Mouse (Mus musculus) limb, embryonic 12.5 days (tissue): Measurements from ENCODE around the gene Slx4. TPM values are rescaled to one million over a fixed set of nuclear protein-coding genes. Genes with fewer than 3 reads are reported as not detected.
"Not testable (repeated sequence)": the region's sequence is repeated elsewhere in the genome, so short reads cannot be mapped to it uniquely, and the experiment has no call there.

ENCODE experiments used
- ATAC-seq: fragments of 200-750 bp; cut with Nextera tagmentation; 2 replicates; pipeline ENCODE4 v1.8.0; 2017; ENCODE audit warnings: low read depth, moderate TSS enrichment; ENCODE audit not compliant: insufficient number of reproducible peaks, insufficient read depth, low FRiP score, low TSS enrichment
- H3K27ac ChIP-seq: fragments of 300-500 bp; sonication (generic); 2 replicates; pipeline ENCODE4 v1.5.1; 2016; ENCODE audit warnings: mild to moderate bottlenecking, moderate library complexity
- H3K27me3 ChIP-seq: fragments of 300-500 bp; sonication (generic); 2 replicates; pipeline ENCODE4 v1.6.1; 2016; ENCODE audit warnings: mild to moderate bottlenecking, moderate library complexity
- H3K36me3 ChIP-seq: fragments of 300-500 bp; sonication (generic); 2 replicates; pipeline ENCODE4 v1.6.1; 2016; ENCODE audit warnings: mild to moderate bottlenecking, moderate library complexity
- H3K4me1 ChIP-seq: fragments of 300-500 bp; sonication (generic); replicated peaks from 2 replicates; pipeline ENCODE4 v1.6.1; 2016
- H3K4me2 ChIP-seq: fragments of 300-500 bp; sonication (generic); 2 replicates; pipeline ENCODE4 v1.6.1; 2016; ENCODE audit warnings: mild to moderate bottlenecking, moderate library complexity
- H3K4me3 ChIP-seq: fragments of 300-500 bp; sonication (generic); replicated peaks from 2 replicates; pipeline ENCODE4 v1.5.1; 2016; ENCODE audit warnings: mild to moderate bottlenecking
- H3K9ac ChIP-seq: fragments of 300-500 bp; sonication (generic); replicated peaks from 2 replicates; pipeline ENCODE4 v1.6.1; 2016; ENCODE audit warnings: mild to moderate bottlenecking, moderate library complexity
- H3K9me3 ChIP-seq: fragments of 300-500 bp; sonication (generic); 2 replicates; pipeline ENCODE4 v1.6.1; 2016; ENCODE audit warnings: mild to moderate bottlenecking, moderate library complexity
- WGBS: fragments of 180-500 bp; shearing (Covaris S2); methylation state at CpG from one replicate; pipeline ENCODE4 v1.1.7; 2016; 5-methylcytosine and 5-hydroxymethylcytosine counted together
- polyA plus RNA-seq: library from polyadenylated mRNA; unstranded; fragments of >200 nt; fragmentation: Nextera tagmentation; extraction: Ambion mirVana; gene quantifications from 2 replicates; pipeline ENCODE4 v1.2.1, GENCODE M21; 2016

Gene Slx4
- polyA plus RNA-seq, 1 experiment from 2014 or later, result 23.1 TPM

DNA sequence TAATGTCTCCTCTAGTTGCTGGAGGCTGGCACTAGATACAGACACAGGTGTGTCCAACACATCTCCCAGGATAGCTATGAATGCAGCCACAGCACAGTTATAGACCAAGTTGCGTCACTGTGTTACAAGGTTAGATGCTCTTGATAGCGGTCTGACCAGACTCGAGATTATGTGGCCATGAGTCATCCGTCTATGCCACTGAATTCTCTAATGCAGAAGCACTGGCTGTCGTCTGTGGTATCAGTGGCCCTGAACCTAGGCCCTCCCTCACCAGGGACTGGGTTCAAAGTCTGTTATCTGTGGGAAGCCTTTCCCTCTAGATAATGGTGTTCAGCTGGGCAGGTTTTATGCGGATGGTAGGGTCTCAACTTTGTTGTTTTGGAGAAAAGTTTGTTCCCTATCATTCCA, 28.8 kb upstream of the Slx4 start:
- WGBS, result 90% methylated on average over 6 of the region's 6 CpGs

DNA sequence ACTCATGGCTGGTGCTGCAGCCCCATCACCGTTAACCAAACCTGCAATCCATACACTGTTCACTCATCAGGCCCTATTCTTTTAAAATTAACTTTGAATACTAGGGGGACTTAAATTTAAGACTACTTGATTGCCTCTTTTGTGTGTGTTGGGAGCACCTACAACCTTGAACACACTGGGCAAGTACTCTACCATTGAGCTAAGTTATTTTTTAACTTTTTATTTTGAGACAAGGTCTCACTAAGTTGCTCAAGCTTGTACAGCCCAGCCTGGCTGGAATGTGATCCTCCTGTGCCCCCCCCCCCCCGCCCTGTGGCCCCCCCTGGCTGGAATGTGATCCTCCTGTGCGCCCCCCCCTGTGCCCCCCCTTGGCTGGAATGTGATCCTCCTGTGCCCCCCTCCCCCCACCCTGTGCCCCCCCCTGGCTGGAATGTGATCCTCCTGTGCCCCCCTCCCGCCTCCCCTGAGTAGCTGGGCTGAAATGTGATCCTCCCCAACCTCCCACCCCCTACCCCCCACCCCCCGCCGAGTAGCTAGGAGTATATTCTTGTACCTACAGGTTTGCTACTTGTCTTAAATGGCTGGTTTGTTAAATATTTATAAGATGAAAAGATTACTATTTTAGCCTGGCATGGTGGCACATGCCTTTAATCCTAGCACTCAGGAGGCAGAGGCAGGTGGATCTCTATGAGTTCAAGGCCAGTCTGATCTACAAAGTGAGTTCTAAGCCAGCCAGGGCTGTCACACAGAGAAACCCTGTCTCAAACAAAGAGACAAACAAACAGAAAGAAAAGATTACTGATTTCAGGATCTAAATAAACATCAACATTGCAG, 28.1 kb upstream of the Slx4 start:
- no peak overlapping the region for H3K4me3 ChIP-seq
- H3K4me2 ChIP-seq, result no peak overlapping the region
- ATAC-seq, result no peak
- peaks cover 5% of the 10 kb centered on the region for H3K36me3 ChIP-seq
- 0 out of 2 replicates have a peak, but pooled peaks cover 5% of the 10 kb centered on the region for H3K9me3 ChIP-seq
- peaks cover 6% of the 10 kb centered on the region; the same call in 1 of the 2 replicates for H3K4me1 ChIP-seq
- no peaks in the 10 kb centered on the region for H3K27me3 ChIP-seq
- no peak overlapping the region for H3K9ac ChIP-seq
- H3K27ac ChIP-seq, result no peak overlapping the region
- 58% methylated on average over 6 of the region's 6 CpGs for WGBS

More for the DNA sequence above, 28.8 kb upstream of the Slx4 start:
- peaks cover 12% of the 10 kb centered on the region for H3K36me3 ChIP-seq
- H3K9me3 ChIP-seq, result 0 out of 2 replicates have a peak, but pooled peaks cover 5% of the 10 kb centered on the region
- H3K4me3 ChIP-seq, result no peak overlapping the region
- H3K4me2 ChIP-seq, result no peak overlapping the region
- H3K9ac ChIP-seq, result no peak overlapping the region
- H3K27ac ChIP-seq, result no peak overlapping the region
- H3K27me3 ChIP-seq, result no peaks in the 10 kb centered on the region
- H3K4me1 ChIP-seq, result peaks cover 6% of the 10 kb centered on the region; the same call in 1 of the 2 replicates
- ATAC-seq, result no peak

DNA sequence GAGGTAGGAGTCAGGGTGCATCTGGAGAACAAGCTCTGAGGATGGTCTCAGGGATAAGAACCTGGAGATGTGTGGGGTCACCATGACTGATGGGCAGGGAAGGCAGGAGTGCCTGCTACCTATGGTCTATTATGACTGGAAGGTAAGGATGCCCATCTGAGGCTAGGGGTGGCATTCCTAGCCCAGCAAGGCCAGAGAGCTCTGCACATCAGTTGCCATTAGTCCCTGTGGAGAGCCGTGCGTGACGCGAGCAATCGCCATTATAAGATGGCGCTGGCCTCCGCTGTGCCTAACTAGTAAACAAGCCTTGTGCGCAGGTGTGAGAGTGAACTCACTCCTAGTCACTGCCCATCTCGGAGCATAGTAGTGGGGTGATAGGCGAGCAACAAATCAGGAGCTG, 26.9 kb upstream of the Slx4 start:
- H3K9me3 ChIP-seq, result 0 out of 2 replicates have a peak, but pooled peaks cover 5% of the 10 kb centered on the region
- no peak overlapping the region for H3K27ac ChIP-seq
- H3K4me3 ChIP-seq, result no peak overlapping the region
- no peak overlapping the region for H3K9ac ChIP-seq
- no peak for ATAC-seq
- no peaks in the 10 kb centered on the region for H3K27me3 ChIP-seq
- 91% methylated on average over 10 of the region's 10 CpGs for WGBS
- no peak overlapping the region for H3K4me2 ChIP-seq
- H3K4me1 ChIP-seq, result peaks cover 6% of the 10 kb centered on the region; the same call in 1 of the 2 replicates
- no peaks in the 10 kb centered on the region for H3K36me3 ChIP-seq

- no peak overlapping the region for H3K9ac ChIP-seq
- WGBS, result 89% methylated on average over 5 of the region's 5 CpGs
Measured at GRCm38 (mm10) chr16:4029371-4029841, 25.8 kb upstream of the Slx4 start.

GRCm38 (mm10) chr16:4027211-4027610, 23.6 kb upstream of the Slx4 start:
- WGBS, result 84% methylated on average over 3 of the region's 3 CpGs
- Histone ChIP-seq H3K27me3 (no peaks in the 10 kb centered on the region), H3K9ac (no peak overlapping the region), H3K9me3 (0 out of 2 replicates have a peak, but pooled peaks cover 5% of the 10 kb centered on the region), H3K4me2 (no peak overlapping the region), H3K36me3 (no peaks in the 10 kb centered on the region), H3K4me3 (no peak overlapping the region), H3K27ac (no peak overlapping the region), H3K4me1 (peaks cover 6% of the 10 kb centered on the region; the same call in 1 of the 2 replicates)
- ATAC-seq, result no peak

More at GRCm38 (mm10) chr16:4029371-4029841, 25.8 kb upstream of the Slx4 start:
- Histone ChIP-seq H3K27ac (no peak overlapping the region), H3K36me3 (no peaks in the 10 kb centered on the region), H3K4me2 (no peak overlapping the region), H3K4me1 (peaks cover 6% of the 10 kb centered on the region; the same call in 1 of the 2 replicates), H3K4me3 (no peak overlapping the region), H3K9me3 (0 out of 2 replicates have a peak, but pooled peaks cover 5% of the 10 kb centered on the region), H3K27me3 (no peaks in the 10 kb centered on the region)
- ATAC-seq, result no peak

- WGBS, result 76% methylated on average over 1 of the region's 1 CpGs
- no peak overlapping the region for H3K9ac ChIP-seq
- no peak overlapping the region for H3K4me2 ChIP-seq
Measured at GRCm38 (mm10) chr16:4026672-4027071, 23.1 kb upstream of the Slx4 start.

GRCm38 (mm10) chr16:4022719-4023118, 19.1 kb upstream of the Slx4 start:
- H3K36me3 ChIP-seq, result no peaks in the 10 kb centered on the region
- no peak overlapping the region for H3K9ac ChIP-seq
- ATAC-seq, result no peak
- WGBS, result 69% methylated on average over 4 of the region's 4 CpGs
- H3K4me2 ChIP-seq, result no peak overlapping the region
- H3K27ac ChIP-seq, result no peak overlapping the region
- H3K27me3 ChIP-seq, result no peaks in the 10 kb centered on the region; the same call in 1 of the 2 replicates
- no peaks in the 10 kb centered on the region for H3K9me3 ChIP-seq
- H3K4me3 ChIP-seq, result no peak overlapping the region
- H3K4me1 ChIP-seq, result no peaks in the 10 kb centered on the region

More at GRCm38 (mm10) chr16:4026672-4027071, 23.1 kb upstream of the Slx4 start:
- Histone ChIP-seq H3K4me1 (peaks cover 4% of the 10 kb centered on the region; the same call in 1 of the 2 replicates), H3K36me3 (no peaks in the 10 kb centered on the region), H3K4me3 (no peak overlapping the region), H3K9me3 (0 out of 2 replicates have a peak, but pooled peaks cover 5% of the 10 kb centered on the region), H3K27ac (no peak overlapping the region), H3K27me3 (no peaks in the 10 kb centered on the region)
- ATAC-seq, result no peak

DNA sequence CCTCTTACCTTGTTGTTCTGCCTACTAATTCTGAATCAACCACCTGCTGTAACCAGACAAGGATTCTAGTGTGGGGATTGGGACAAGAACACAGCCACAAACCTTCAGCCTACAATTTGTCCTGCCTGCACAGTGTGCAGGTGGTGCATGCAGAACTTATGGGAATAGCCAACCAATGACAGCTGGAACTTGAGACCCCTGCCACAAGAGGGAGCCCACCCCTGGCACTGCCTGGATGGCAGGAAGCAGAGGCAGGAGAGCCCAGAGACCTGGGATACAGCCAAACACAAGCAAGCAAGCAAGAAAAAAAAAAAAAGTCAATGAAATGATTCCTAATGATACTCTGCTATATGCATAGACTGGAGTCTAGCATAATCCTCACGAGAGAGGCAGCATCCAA, 17.7 kb upstream of the Slx4 start:
- ATAC-seq, result no peak
- Histone ChIP-seq H3K36me3 (no peaks in the 10 kb centered on the region), H3K27me3 (no peaks in the 10 kb centered on the region; the same call in 1 of the 2 replicates), H3K4me1 (no peaks in the 10 kb centered on the region), H3K9me3 (no peaks in the 10 kb centered on the region), H3K4me3 (no peak overlapping the region), H3K4me2 (no peak overlapping the region), H3K9ac (no peak overlapping the region), H3K27ac (no peak overlapping the region)
- WGBS, result 89% methylated on average over 1 of the region's 1 CpGs

DNA sequence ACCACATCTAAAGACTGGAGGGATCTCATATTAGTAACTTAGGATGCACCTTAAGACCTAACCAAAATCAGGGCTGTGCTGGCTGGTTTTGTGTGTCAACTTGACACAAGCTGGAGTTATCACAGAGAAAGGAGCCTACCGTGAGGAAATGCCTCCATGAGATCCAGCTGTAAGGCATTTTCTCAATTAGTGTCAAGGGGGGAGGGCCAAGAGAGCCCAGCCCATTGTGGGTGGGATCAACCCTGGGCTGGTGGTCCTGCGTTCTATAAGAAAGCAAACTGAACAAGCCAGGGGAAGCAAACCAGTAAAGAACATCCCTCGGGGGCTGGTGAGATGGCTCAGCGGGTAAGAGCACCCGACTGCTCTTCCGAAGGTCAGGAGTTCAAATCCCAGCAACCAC, 13.9 kb upstream of the Slx4 start:
- H3K27me3 ChIP-seq, H3K36me3 ChIP-seq, H3K9ac ChIP-seq, H3K9me3 ChIP-seq, H3K4me2 ChIP-seq, H3K4me3 ChIP-seq, H3K4me1 ChIP-seq, ATAC-seq, H3K27ac ChIP-seq: not testable (repeated sequence)
- WGBS, result 65% methylated on average over 6 of the region's 6 CpGs

GRCm38 (mm10) chr16:4016786-4017185, 13.2 kb upstream of the Slx4 start:
- not testable (repeated sequence) for H3K27ac ChIP-seq, H3K4me2 ChIP-seq, H3K27me3 ChIP-seq, H3K4me1 ChIP-seq, H3K9ac ChIP-seq, H3K4me3 ChIP-seq, ATAC-seq, H3K36me3 ChIP-seq, H3K9me3 ChIP-seq
- WGBS, result 79% methylated on average over 17 of the region's 17 CpGs

DNA sequence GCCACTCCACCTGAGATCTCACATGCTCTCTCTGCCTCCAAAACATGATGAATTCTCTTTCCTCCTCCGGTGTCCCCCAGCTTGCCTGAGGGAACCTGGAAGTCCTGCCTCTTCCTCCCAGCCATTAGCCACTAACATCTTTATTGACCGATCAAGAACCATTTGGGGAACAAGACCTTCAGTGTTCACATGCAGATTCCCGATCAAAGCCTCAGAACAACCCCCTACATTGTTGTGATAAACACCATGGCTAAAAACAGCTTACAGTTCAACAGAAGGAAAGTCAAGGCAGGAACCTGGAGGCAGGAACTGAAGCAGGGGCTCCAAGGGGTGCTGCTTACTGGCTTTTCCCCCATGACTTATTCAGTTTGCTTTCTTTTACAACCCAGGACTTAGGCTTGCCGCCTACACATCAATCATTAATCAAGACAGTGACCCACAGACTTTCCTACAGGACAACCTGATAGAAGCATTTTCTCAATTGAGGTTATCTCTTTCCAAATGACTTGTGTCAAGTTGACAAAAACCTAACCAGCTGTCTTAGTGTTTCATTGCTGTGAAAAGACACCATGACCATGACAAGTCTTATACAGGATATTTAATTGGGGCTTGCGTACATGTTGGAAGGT, 10.6 kb upstream of the Slx4 start:
- H3K27ac ChIP-seq, result no peak overlapping the region
- ATAC-seq, result no peak
- 80% methylated on average over 5 of the region's 5 CpGs for WGBS
- no peaks in the 10 kb centered on the region for H3K9me3 ChIP-seq
- no peak overlapping the region for H3K9ac ChIP-seq
- H3K4me1 ChIP-seq, result no peaks in the 10 kb centered on the region
- H3K36me3 ChIP-seq, result no peaks in the 10 kb centered on the region
- H3K4me3 ChIP-seq, result no peak overlapping the region
- no peaks in the 10 kb centered on the region; the same call in 1 of the 2 replicates for H3K27me3 ChIP-seq
- no peak overlapping the region for H3K4me2 ChIP-seq
